Mouse (Mus musculus): ENCODE measurements around the gene Dcaf7. TPM values are rescaled to one million over a fixed set of nuclear protein-coding genes. Genes with fewer than 3 reads are reported as not detected.

Gene Dcaf7
- total RNA-seq, 4 experiments from 2014 or later, result 57.3 to 79.3 (median 70.3) TPM

Other genes with a start within 250 kb of the Dcaf7 start
- gene Cyb561, start 83.5 kb upstream of the Dcaf7 start, total RNA-seq (2022), result 100 to 1,000 TPM; 214 to 322 (median 255) TPM
- gene Ace, start 68.9 kb upstream of the Dcaf7 start, total RNA-seq (2022), result 10 to 100 TPM in 3 of 4 experiments, 1 to 10 TPM in 1; 9.4 to 22.2 (median 12.1) TPM
- gene Ace3, start 42.2 kb upstream of the Dcaf7 start, total RNA-seq (2022), result not detected
- gene Kcnh6, start 28.7 kb upstream of the Dcaf7 start, total RNA-seq (2022), result under 1 TPM; 0.31 to 0.67 (median 0.40) TPM
- gene Taco1, start 29.2 kb downstream of the Dcaf7 start, total RNA-seq (2022), result 10 to 100 TPM; 26.3 to 38.6 (median 33.1) TPM
- gene Map3k3, start 47.7 kb downstream of the Dcaf7 start, total RNA-seq (2022), result 10 to 100 TPM; 41.7 to 58.2 (median 47.2) TPM
- gene Gm10840, start 124.0 kb downstream of the Dcaf7 start, total RNA-seq (2022), result not detected
- gene Limd2, start 124.0 kb downstream of the Dcaf7 start, total RNA-seq (2022), result 10 to 100 TPM in 3 of 4 experiments, 1 to 10 TPM in 1; 9.6 to 18.9 (median 14.3) TPM
- 10 to 100 TPM; 15.1 to 26.8 (median 19.3) TPM for gene Strada, start 165.3 kb downstream of the Dcaf7 start, total RNA-seq (2022)
- 100 to 1,000 TPM in 3 of 4 experiments, 10 to 100 TPM in 1; 84.3 to 125 (median 116) TPM for gene Ccdc47, start 179.5 kb downstream of the Dcaf7 start, total RNA-seq (2022)
- 10 to 100 TPM; 53.4 to 71.6 (median 64.1) TPM for gene Ddx42, start 180.1 kb downstream of the Dcaf7 start, total RNA-seq (2022)
- 10 to 100 TPM; 42.3 to 82.3 (median 59.1) TPM for gene Ftsj3, start 219.2 kb downstream of the Dcaf7 start, total RNA-seq (2022)
- gene Psmc5, start 219.3 kb downstream of the Dcaf7 start, total RNA-seq (2022), result 100 to 1,000 TPM; 151 to 166 (median 154) TPM
- gene Smarcd2, start 236.1 kb downstream of the Dcaf7 start, total RNA-seq (2022), result 10 to 100 TPM; 74.0 to 91.9 (median 85.8) TPM
- under 1 TPM in 3 of 4 experiments, not detected in 1; 0.15 to 0.19 (median 0.17) TPM for gene Tcam1, start 239.8 kb downstream of the Dcaf7 start, total RNA-seq (2022)

Measured in adrenal gland, adult 8-10 months (tissue).